Mouse (Mus musculus) bone marrow, adult 2 months (tissue): ENCODE data around the gene Zscan22.

Experiments used
- CTCF ChIP-seq: fragments of 200-500 bp; IDR thresholded peaks from 2 replicates; pipeline ENCODE4 v1.5.1; 2011; ENCODE audit warnings: low read length, control low read depth; ENCODE audit not compliant: control insufficient read depth, insufficient read depth
- POLR2A ChIP-seq: fragments of 200-500 bp; IDR thresholded peaks from 2 replicates; pipeline ENCODE4 v1.6.1; 2011; ENCODE audit warnings: low read depth, mild to moderate bottlenecking, control low read depth, low read length, borderline replicate concordance; ENCODE audit not compliant: control insufficient read depth

GRCm38 (mm10) chr7:12921705-12922465 is 24.3 kb downstream of the Zscan22 start, which contains the start of gene Rps5:
- peak; percentile 82 for TF ChIP-seq CTCF
- peak; percentile 84 for TF ChIP-seq POLR2A
